Mouse (Mus musculus): ENCODE results near the gene Garnl3. TPM values are rescaled to one million over a fixed set of nuclear protein-coding genes. Genes with fewer than 3 reads are reported as not detected.

The Garnl3 gene
- polyA plus RNA-seq, 1 experiment from 2014 or later, result 11.1 TPM

DNA sequence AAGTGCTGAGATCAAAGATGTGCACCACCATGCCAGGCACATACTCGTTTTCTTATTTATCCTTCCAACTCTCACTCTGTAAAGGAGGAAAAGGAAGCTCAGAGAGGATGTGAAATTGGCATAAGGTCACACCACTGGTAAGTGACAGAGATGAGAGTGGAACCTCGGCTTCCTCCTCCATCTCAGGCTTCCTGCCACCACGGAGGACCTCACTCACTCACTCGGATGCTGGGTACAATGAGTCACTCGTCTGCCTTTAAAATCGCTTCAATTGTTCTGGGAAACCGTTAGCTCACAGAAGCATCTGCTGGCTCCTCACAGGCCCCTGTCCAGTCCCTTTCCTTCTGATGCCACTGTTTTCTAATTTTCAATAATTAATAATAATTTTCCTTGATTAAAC, 45.1 kb upstream of the Garnl3 start:
- H3K27me3 ChIP-seq (ENCODE audit: insufficient read depth, low read length), result no peaks in the 10 kb centered on the region
- H3K36me3 ChIP-seq (ENCODE audit: insufficient read depth), result no peaks in the 10 kb centered on the region
- WGBS, result 48% methylated on average over 7 of the region's 7 CpGs
- no peak overlapping the region for H3K4me3 ChIP-seq (ENCODE audit: low read depth, low read length)
- ATAC-seq (ENCODE audit: insufficient read depth), result no peak
- no peak for DNase-seq
- no peak overlapping the region for H3K27ac ChIP-seq (ENCODE audit: low read depth)
- no peak for TF ChIP-seq CTCF (IDR thresholded peaks at IDR 0.05; ENCODE audit: low read depth)
- H3K4me2 ChIP-seq, result no peak overlapping the region
- H3K9ac ChIP-seq, result no peak overlapping the region
- H3K4me1 ChIP-seq (ENCODE audit: insufficient read depth), result peaks cover 10% of the 10 kb centered on the region
- no peaks in the 10 kb centered on the region for H3K9me3 ChIP-seq (ENCODE audit: low read depth, low read length)

- TF ChIP-seq CTCF (IDR thresholded peaks at IDR 0.05; ENCODE audit: low read depth), result no peak
- 88% methylated on average over 7 of the region's 7 CpGs for WGBS
- Histone ChIP-seq H3K4me3 (ENCODE audit: low read depth, low read length) (no peak overlapping the region), H3K27me3 (ENCODE audit: insufficient read depth, low read length) (no peaks in the 10 kb centered on the region), H3K4me1 (ENCODE audit: insufficient read depth) (peaks cover 4% of the 10 kb centered on the region; the same call in 1 of the 2 replicates), H3K27ac (ENCODE audit: low read depth) (no peak overlapping the region), H3K4me2 (no peak overlapping the region), H3K9me3 (ENCODE audit: low read depth, low read length) (no peaks in the 10 kb centered on the region), H3K36me3 (ENCODE audit: insufficient read depth) (no peaks in the 10 kb centered on the region; the same call in 1 of the 2 replicates), H3K9ac (no peak overlapping the region)
- no peak for DNase-seq
- no peak for ATAC-seq (ENCODE audit: insufficient read depth)
Measured at GRCm38 (mm10) chr2:33173686-33174085, 42.2 kb upstream of the Garnl3 start.

DNA sequence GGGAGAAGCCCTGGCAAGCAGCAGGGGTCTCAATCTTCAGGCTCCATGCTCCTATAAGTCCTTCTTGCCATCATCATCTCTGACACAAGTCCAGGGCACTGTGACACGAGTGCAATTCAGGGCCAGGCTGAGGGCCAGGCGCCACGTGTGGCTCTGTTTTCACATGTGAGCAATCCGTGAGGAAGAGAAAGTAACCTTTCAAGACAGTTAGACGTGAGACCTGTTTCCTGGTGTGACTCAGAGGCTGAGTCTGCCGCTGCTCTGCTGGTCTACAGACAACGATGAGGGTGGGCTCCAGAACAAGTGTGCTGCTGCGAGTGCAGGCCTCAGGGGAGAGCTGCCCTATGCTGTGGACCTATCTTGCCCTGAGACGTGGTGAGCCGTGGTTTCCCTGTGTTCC, 41.7 kb upstream of the Garnl3 start:
- Histone ChIP-seq H3K4me1 (ENCODE audit: insufficient read depth) (peaks cover under 1% of the 10 kb centered on the region; the same call in 1 of the 2 replicates), H3K9me3 (ENCODE audit: low read depth, low read length) (no peaks in the 10 kb centered on the region), H3K27ac (ENCODE audit: low read depth) (no peak overlapping the region), H3K36me3 (ENCODE audit: insufficient read depth) (no peaks in the 10 kb centered on the region; the same call in 1 of the 2 replicates), H3K27me3 (ENCODE audit: insufficient read depth, low read length) (no peaks in the 10 kb centered on the region), H3K4me3 (ENCODE audit: low read depth, low read length) (no peak overlapping the region), H3K9ac (no peak overlapping the region), H3K4me2 (no peak overlapping the region)
- DNase-seq (no peak), ATAC-seq (ENCODE audit: insufficient read depth) (no peak)
- TF ChIP-seq CTCF (IDR thresholded peaks at IDR 0.05; ENCODE audit: low read depth), result no peak
- 63% methylated on average over 10 of the region's 10 CpGs for WGBS

GRCm38 (mm10) chr2:33170777-33171565, 39.5 kb upstream of the Garnl3 start:
- Histone ChIP-seq H3K36me3 (ENCODE audit: insufficient read depth) (no peaks in the 10 kb centered on the region; the same call in 1 of the 2 replicates), H3K4me3 (ENCODE audit: low read depth, low read length) (no peak overlapping the region), H3K9ac (no peak overlapping the region), H3K4me1 (ENCODE audit: insufficient read depth) (no peaks in the 10 kb centered on the region; the same call in 1 of the 2 replicates), H3K27ac (ENCODE audit: low read depth) (no peak overlapping the region), H3K9me3 (ENCODE audit: low read depth, low read length) (no peaks in the 10 kb centered on the region), H3K27me3 (ENCODE audit: insufficient read depth, low read length) (no peaks in the 10 kb centered on the region), H3K4me2 (no peak overlapping the region)
- DNase-seq (no peak), ATAC-seq (ENCODE audit: insufficient read depth) (no peak)
- TF ChIP-seq CTCF (IDR thresholded peaks at IDR 0.05; ENCODE audit: low read depth), result no peak
- 57% methylated on average over 10 of the region's 10 CpGs for WGBS

DNA sequence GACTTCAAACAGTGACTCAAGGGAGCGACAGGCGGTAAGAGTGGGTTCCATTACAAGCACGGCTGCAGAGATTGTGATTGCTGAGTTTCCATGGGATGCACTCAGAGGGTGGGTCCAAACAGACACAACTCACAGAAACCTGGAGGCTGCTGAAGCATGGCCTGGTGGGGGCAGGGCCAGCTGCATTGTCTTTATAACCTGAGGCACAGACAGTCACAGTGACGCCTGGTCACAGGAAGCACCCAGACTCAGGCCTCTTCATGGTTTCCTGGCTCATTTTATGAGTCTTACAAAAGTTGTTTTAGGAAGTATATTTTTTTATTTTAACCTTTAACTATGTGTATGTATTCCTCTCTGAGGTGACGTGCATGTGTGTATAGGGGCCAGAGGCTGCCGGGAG, 38.0 kb upstream of the Garnl3 start:
- no peak overlapping the region for H3K4me2 ChIP-seq
- no peak for TF ChIP-seq CTCF (IDR thresholded peaks at IDR 0.05; ENCODE audit: low read depth)
- no peak for DNase-seq
- no peak overlapping the region for H3K27ac ChIP-seq (ENCODE audit: low read depth)
- no peak overlapping the region for H3K4me3 ChIP-seq (ENCODE audit: low read depth, low read length)
- H3K4me1 ChIP-seq (ENCODE audit: insufficient read depth), result peaks cover 12% of the 10 kb centered on the region
- H3K9ac ChIP-seq, result no peak overlapping the region
- ATAC-seq (ENCODE audit: insufficient read depth), result no peak
- H3K9me3 ChIP-seq (ENCODE audit: low read depth, low read length), result no peaks in the 10 kb centered on the region
- WGBS, result 74% methylated on average over 6 of the region's 6 CpGs
- no peaks in the 10 kb centered on the region; the same call in 1 of the 2 replicates for H3K36me3 ChIP-seq (ENCODE audit: insufficient read depth)
- H3K27me3 ChIP-seq (ENCODE audit: insufficient read depth, low read length), result no peaks in the 10 kb centered on the region

GRCm38 (mm10) chr2:33167060-33167459, 35.6 kb upstream of the Garnl3 start:
- H3K4me3 ChIP-seq (ENCODE audit: low read depth, low read length), result no peak overlapping the region
- peaks cover 12% of the 10 kb centered on the region for H3K4me1 ChIP-seq (ENCODE audit: insufficient read depth)
- no peak overlapping the region for H3K9ac ChIP-seq
- no peaks in the 10 kb centered on the region for H3K27me3 ChIP-seq (ENCODE audit: insufficient read depth, low read length)
- no peak overlapping the region for H3K4me2 ChIP-seq
- H3K36me3 ChIP-seq (ENCODE audit: insufficient read depth), result no peaks in the 10 kb centered on the region; the same call in 1 of the 2 replicates
- H3K9me3 ChIP-seq (ENCODE audit: low read depth, low read length), result no peaks in the 10 kb centered on the region
- ATAC-seq (ENCODE audit: insufficient read depth) (no peak), DNase-seq (no peak)
- no peak overlapping the region for H3K27ac ChIP-seq (ENCODE audit: low read depth)
- WGBS, result 95% methylated on average over 3 of the region's 3 CpGs
- no peak for TF ChIP-seq CTCF (IDR thresholded peaks at IDR 0.05; ENCODE audit: low read depth)

DNA sequence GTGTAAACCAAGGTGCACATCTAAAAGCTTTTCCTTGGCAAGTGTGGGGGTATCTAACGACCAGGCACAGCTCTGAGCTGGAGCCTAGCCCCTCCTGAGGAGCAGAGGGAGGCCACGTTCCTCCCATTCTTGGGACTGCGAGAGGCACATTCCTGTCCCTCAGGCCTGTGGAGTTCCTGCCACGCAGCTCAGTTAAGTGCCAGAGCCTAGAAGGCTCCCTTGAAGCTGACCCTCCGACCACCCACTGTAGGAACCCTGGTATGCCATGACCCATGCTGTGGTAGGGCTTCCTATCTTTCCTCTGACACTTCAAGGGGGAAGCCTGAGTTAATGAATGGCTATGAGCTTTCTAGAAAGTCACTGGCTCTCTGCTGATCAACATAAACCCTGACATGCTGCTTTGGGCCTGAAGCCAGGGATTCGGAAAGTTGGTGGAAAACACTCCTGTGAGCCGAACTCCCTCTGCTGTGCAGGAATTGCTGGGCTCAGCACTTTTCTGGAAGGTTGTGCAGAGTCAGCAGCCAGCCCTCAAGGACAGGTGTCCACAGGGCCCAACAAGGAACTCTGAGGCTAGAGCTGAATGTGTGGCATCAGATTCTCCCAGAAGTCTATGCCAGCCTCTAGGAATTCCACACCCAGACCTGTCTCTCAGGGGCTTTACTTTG, 34.4 kb upstream of the Garnl3 start:
- 14% methylated on average over 7 of the region's 7 CpGs for WGBS
- peak; percentile 84 for ATAC-seq (ENCODE audit: insufficient read depth)
- peak; percentile 75 for DNase-seq
- Histone ChIP-seq H3K27me3 (ENCODE audit: insufficient read depth, low read length) (no peaks in the 10 kb centered on the region), H3K4me3 (ENCODE audit: low read depth, low read length) (no peak overlapping the region), H3K27ac (ENCODE audit: low read depth) (peak overlapping the region; percentile 44), H3K36me3 (ENCODE audit: insufficient read depth) (no peaks in the 10 kb centered on the region; the same call in 1 of the 2 replicates), H3K9ac (0 out of 2 replicates have a peak overlapping the region, but pooled peaks have one; percentile 4), H3K4me2 (no peak overlapping the region), H3K4me1 (ENCODE audit: insufficient read depth) (peaks cover 12% of the 10 kb centered on the region), H3K9me3 (ENCODE audit: low read depth, low read length) (no peaks in the 10 kb centered on the region)
- TF ChIP-seq CTCF (IDR thresholded peaks at IDR 0.05; ENCODE audit: low read depth), result no peak

Measured in lung, embryonic 14.5 days (tissue).